Mouse (Mus musculus) megakaryocyte, embryonic 14.5 days (primary cell): ENCODE measurements around the gene Lrrn4cl.

Source experiments
- FLI1 ChIP-seq: IDR thresholded peaks from 2 replicates; pipeline ENCODE4 v1.6.1; 2012; ENCODE audit warnings: low read length, inconsistent platforms, mixed read lengths
- GATA1 ChIP-seq: IDR thresholded peaks from 3 replicates; pipeline ENCODE4 v1.6.1; 2012; ENCODE audit warnings: mixed read lengths, low read length, inconsistent platforms, borderline replicate concordance

GRCm38 (mm10) chr19:8892829-8893766 is 42.5 kb downstream of the Lrrn4cl start, which contains the start of gene Ints5:
- no peak for TF ChIP-seq GATA1
- TF ChIP-seq FLI1 = no peak
